Mouse (Mus musculus) embryo, embryonic 10 days (tissue): ENCODE data around the gene Lnpk.

ENCODE experiments used
- DNase-seq: peaks from one replicate; pipeline ENCODE4 v3.0.0-alpha.2; 2015; ENCODE audit warnings: low spot score

Gene Lnpk

GRCm38 (mm10) chr2:74490186-74490585 is 89.0 kb downstream of the Lnpk start:
- DNase-seq = no peak

- no peak for DNase-seq
Measured at GRCm38 (mm10) chr2:74488443-74488842, 90.8 kb downstream of the Lnpk start.

GRCm38 (mm10) chr2:74482651-74483050 is 96.6 kb downstream of the Lnpk start:
- DNase-seq = no peak

GRCm38 (mm10) chr2:74482086-74482485 is 97.1 kb downstream of the Lnpk start:
- DNase-seq = no peak
